Mouse (Mus musculus) heart, postnatal 0 days (tissue): ENCODE data around the gene Dlg2.

Source experiments
- CTCF ChIP-seq: IDR thresholded peaks from 2 replicates; pipeline ENCODE4 v1.5.1; 2016; ENCODE audit warnings: antibody characterized with exemption, control low read depth, low read depth
- EP300 ChIP-seq: IDR thresholded peaks from 2 replicates; pipeline ENCODE4 v1.6.1; 2016; ENCODE audit warnings: antibody characterized with exemption, low read depth

GRCm38 (mm10) chr7:90460330-90460729, 16.1 kb upstream of the Dlg2 start:
- TF ChIP-seq EP300 (no peak), CTCF (no peak)
